Mouse (Mus musculus): ENCODE results near the gene Odc1.

GRCm38 (mm10) chr12:17557344-17557966, 12.9 kb downstream of the Odc1 start:
- TF ChIP-seq CTCF (IDR thresholded peaks at IDR 0.05; ENCODE audit: insufficient read depth, low read depth, low read length), result no peak
- TF ChIP-seq POLR2A (IDR thresholded peaks at IDR 0.05; ENCODE audit: insufficient read depth, low read depth, low read length), result no peak

Data from olfactory bulb, adult 2 months (tissue).